Mouse (Mus musculus) hindbrain, embryonic 14.5 days (tissue): ENCODE measurements at regions not wholly inside any gene's neighbourhood (a gene's known extent, or its start where the extent isn't known, plus 50 kb on each side); places are given as distances from the start of the nearest gene placed in this dataset.

Experiments
- ATAC-seq: fragments of 200-750 bp; cut with Nextera tagmentation; 2 replicates; pipeline ENCODE4 v1.8.0; 2017; ENCODE audit warnings: moderate number of reproducible peaks, mild to moderate bottlenecking, moderate TSS enrichment, moderate library complexity; ENCODE audit not compliant: low FRiP score
- DNase-seq: peaks from one replicate; pipeline ENCODE4 v3.0.0-alpha.2; 2015; ENCODE audit warnings: low spot score
- H3K27ac ChIP-seq: fragments of 300-500 bp; sonication (generic); 2 replicates; pipeline ENCODE4 v1.5.1; 2014; ENCODE audit warnings: mild to moderate bottlenecking, moderate library complexity
- H3K27me3 ChIP-seq: fragments of 300-500 bp; sonication (generic); 2 replicates; pipeline ENCODE4 v1.6.1; 2014; ENCODE audit warnings: mild to moderate bottlenecking, low read length, mixed read lengths; ENCODE audit not compliant: control insufficient read depth, insufficient read depth
- H3K36me3 ChIP-seq: fragments of 300-500 bp; sonication (generic); replicated peaks from 2 replicates; pipeline ENCODE4 v1.6.1; 2014; ENCODE audit not compliant: control insufficient read depth, insufficient read depth
- H3K4me1 ChIP-seq: fragments of 300-500 bp; sonication (generic); replicated peaks from 2 replicates; pipeline ENCODE4 v1.6.1; 2014; ENCODE audit warnings: antibody characterized with exemption, low read length, mixed read lengths; ENCODE audit not compliant: control insufficient read depth, insufficient read depth
- H3K4me2 ChIP-seq: fragments of 300-500 bp; sonication (generic); replicated peaks from 2 replicates; pipeline ENCODE4 v1.6.1; 2014; ENCODE audit warnings: mild to moderate bottlenecking, moderate library complexity
- H3K4me3 ChIP-seq: fragments of 300-500 bp; sonication (generic); replicated peaks from 2 replicates; pipeline ENCODE4 v1.5.1; 2014; ENCODE audit warnings: mild to moderate bottlenecking, low read length
- H3K9ac ChIP-seq: fragments of 300-500 bp; sonication (generic); 2 replicates; pipeline ENCODE4 v1.6.1; 2014
- H3K9me3 ChIP-seq: fragments of 300-500 bp; sonication (generic); 2 replicates; pipeline ENCODE4 v1.6.1; 2016; ENCODE audit warnings: low read length; ENCODE audit not compliant: control insufficient read depth
- WGBS: fragments of 180-500 bp; shearing (Covaris S2); extraction: QIAGEN DNeasy Blood & Tissue Kit; methylation state at CpG from one replicate; pipeline ENCODE4 v1.1.7; 2014; 5-methylcytosine and 5-hydroxymethylcytosine counted together

- WGBS: 90% methylated on average over 6 of the region's 6 CpGs
- Histone ChIP-seq H3K27ac (no peak overlapping the region), H3K4me1 (no peaks in the 10 kb centered on the region), H3K4me2 (no peak overlapping the region), H3K36me3 (no peaks in the 10 kb centered on the region), H3K4me3 (no peak overlapping the region), H3K27me3 (no peaks in the 10 kb centered on the region), H3K9ac (no peak overlapping the region), H3K9me3 (no peaks in the 10 kb centered on the region)
- DNase-seq: no peak
- no peak for ATAC-seq
These were observed 198.9 kb downstream of the 1700064H15Rik start for GRCm38 (mm10) chr3:19429422-19430076.

DNA sequence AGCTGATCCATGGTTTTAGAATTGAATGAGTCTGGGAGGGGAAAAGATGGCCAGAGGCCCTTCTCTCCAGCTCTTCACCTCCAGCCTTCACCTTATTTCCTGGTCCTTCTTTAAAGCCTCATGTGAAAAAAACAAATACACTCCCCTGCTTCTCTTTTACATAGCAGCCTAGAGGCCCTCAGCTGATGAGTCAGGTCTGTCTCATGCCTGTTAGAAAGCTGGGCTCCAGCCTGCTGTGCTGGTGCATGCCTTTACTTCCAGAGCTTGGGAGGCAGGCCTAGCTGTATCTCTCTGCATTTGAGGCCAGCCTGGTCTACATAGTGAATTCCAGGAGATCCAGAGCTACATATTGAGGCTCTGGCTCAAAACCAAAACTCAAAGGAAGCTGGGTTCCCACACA, 199.5 kb downstream of the 1700064H15Rik start:
- Histone ChIP-seq H3K9me3 (no peaks in the 10 kb centered on the region), H3K36me3 (no peaks in the 10 kb centered on the region), H3K27ac (no peak overlapping the region), H3K4me2 (no peak overlapping the region), H3K9ac (no peak overlapping the region), H3K4me3 (no peak overlapping the region), H3K27me3 (no peaks in the 10 kb centered on the region), H3K4me1 (no peaks in the 10 kb centered on the region)
- ATAC-seq (no peak), DNase-seq (no peak)

GRCm38 (mm10) chr3:19426130-19426556, 202.3 kb downstream of the 1700064H15Rik start:
- Histone ChIP-seq H3K4me1 (no peaks in the 10 kb centered on the region), H3K4me3 (no peak overlapping the region), H3K9me3 (no peaks in the 10 kb centered on the region), H3K27ac (no peak overlapping the region), H3K9ac (no peak overlapping the region), H3K4me2 (no peak overlapping the region), H3K27me3 (no peaks in the 10 kb centered on the region), H3K36me3 (no peaks in the 10 kb centered on the region)
- DNase-seq (no peak), ATAC-seq (no peak)
- WGBS: 86% methylated on average over 1 of the region's 1 CpGs

DNA sequence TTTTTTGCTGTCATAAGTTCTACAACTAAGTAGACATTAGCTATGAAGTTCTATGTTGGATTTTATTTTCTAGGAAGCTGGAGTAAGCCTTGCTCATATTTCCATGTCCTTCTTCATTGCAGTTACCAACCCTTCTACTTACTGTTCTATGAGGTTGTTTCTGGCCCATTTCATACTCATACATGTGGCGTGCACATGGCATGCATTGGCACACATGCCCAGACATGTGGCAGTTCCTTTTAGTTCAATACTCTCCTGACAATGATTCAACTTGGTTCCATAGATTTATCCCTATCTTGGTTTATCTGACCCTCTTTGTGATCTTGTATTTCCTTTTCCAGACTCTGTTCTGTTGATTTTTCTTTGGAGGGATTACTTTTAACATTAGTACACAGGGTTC, 203.2 kb downstream of the 1700064H15Rik start:
- H3K27me3 ChIP-seq: no peaks in the 10 kb centered on the region
- no peak for ATAC-seq
- no peak overlapping the region for H3K27ac ChIP-seq
- 97% methylated on average over 1 of the region's 1 CpGs for WGBS
- no peaks in the 10 kb centered on the region for H3K4me1 ChIP-seq
- no peak for DNase-seq
- no peaks in the 10 kb centered on the region for H3K36me3 ChIP-seq
- no peak overlapping the region for H3K9ac ChIP-seq
- no peak overlapping the region for H3K4me3 ChIP-seq
- no peak overlapping the region for H3K4me2 ChIP-seq
- H3K9me3 ChIP-seq: no peaks in the 10 kb centered on the region

- no peak for DNase-seq
- Histone ChIP-seq H3K9ac (no peak overlapping the region), H3K36me3 (no peaks in the 10 kb centered on the region), H3K9me3 (no peaks in the 10 kb centered on the region), H3K27ac (no peak overlapping the region), H3K4me3 (no peak overlapping the region), H3K4me1 (no peaks in the 10 kb centered on the region), H3K4me2 (no peak overlapping the region), H3K27me3 (no peaks in the 10 kb centered on the region)
- ATAC-seq: no peak
These were observed 204.1 kb downstream of the 1700064H15Rik start for GRCm38 (mm10) chr3:19424384-19424783.

GRCm38 (mm10) chr3:19421430-19421944, 207.0 kb downstream of the 1700064H15Rik start:
- H3K4me2 ChIP-seq: no peak overlapping the region
- no peaks in the 10 kb centered on the region for H3K36me3 ChIP-seq
- no peaks in the 10 kb centered on the region for H3K27me3 ChIP-seq
- H3K4me1 ChIP-seq: no peaks in the 10 kb centered on the region
- WGBS: 88% methylated on average over 1 of the region's 1 CpGs
- no peaks in the 10 kb centered on the region for H3K9me3 ChIP-seq
- no peak overlapping the region for H3K9ac ChIP-seq
- no peak overlapping the region for H3K4me3 ChIP-seq
- DNase-seq (no peak), ATAC-seq (no peak)
- H3K27ac ChIP-seq: no peak overlapping the region

DNA sequence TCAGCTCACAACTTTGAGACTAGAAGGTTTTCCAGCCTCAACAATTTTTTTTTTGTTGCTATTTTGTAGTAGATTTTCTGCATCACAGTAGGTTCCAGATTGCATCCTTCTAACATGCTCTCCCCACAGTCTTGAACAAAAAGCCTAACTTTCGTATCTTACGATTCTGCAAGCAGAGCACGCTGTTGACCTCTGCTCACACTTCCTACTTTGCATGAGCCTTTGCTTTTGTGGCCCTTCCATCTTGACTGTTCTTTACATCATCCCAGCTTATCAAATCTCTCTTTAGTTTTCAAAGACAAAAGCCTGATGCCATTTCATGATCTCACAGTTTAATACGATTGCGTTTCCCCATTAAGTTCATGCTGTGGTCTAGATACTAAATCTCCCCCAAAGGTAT, 207.6 kb downstream of the 1700064H15Rik start:
- no peak for ATAC-seq
- Histone ChIP-seq H3K9ac (no peak overlapping the region), H3K4me1 (no peaks in the 10 kb centered on the region), H3K4me3 (no peak overlapping the region), H3K27ac (no peak overlapping the region), H3K36me3 (no peaks in the 10 kb centered on the region), H3K27me3 (no peaks in the 10 kb centered on the region), H3K9me3 (no peaks in the 10 kb centered on the region), H3K4me2 (no peak overlapping the region)
- WGBS: 97% methylated on average over 5 of the region's 5 CpGs
- no peak for DNase-seq

DNA sequence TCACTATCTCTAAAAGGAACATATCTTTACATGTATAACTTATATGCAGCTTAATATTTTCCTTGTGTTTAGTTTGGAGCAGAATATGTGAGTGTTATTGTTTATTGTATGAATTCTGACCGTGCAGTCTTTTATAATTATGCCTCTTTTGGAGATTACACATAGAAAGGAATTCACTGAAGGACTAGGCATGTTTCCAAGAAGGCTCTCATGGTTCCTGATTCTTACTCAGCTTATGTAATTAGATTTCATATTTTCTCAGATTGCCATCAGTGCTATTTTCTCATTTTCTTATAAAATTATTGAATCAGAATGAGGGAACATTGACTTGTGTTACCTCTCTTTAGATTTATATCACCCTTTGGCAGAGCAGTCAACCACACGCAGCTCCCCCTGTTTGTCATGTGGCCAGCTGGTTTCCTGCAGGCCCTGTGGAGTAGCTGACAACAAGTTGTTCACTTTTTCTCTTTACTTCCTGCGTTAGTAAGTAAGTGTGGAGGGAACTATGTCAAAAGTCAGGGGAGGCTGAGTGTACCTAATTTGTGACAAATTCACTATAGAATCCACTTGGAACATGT, 217.4 kb downstream of the 1700064H15Rik start:
- 68% methylated on average over 3 of the region's 3 CpGs for WGBS
- Histone ChIP-seq H3K4me1 (no peaks in the 10 kb centered on the region), H3K36me3 (no peaks in the 10 kb centered on the region), H3K4me2 (no peak overlapping the region), H3K9ac (no peak overlapping the region), H3K27me3 (no peaks in the 10 kb centered on the region), H3K4me3 (no peak overlapping the region), H3K9me3 (no peaks in the 10 kb centered on the region), H3K27ac (no peak overlapping the region)
- ATAC-seq: no peak
- no peak for DNase-seq

GRCm38 (mm10) chr3:19408283-19408682, 220.2 kb downstream of the 1700064H15Rik start:
- H3K9ac ChIP-seq: no peak overlapping the region
- H3K4me2 ChIP-seq: no peak overlapping the region
- DNase-seq: no peak
- H3K4me3 ChIP-seq: no peak overlapping the region
- no peaks in the 10 kb centered on the region for H3K4me1 ChIP-seq
- no peak for ATAC-seq
- no peaks in the 10 kb centered on the region for H3K9me3 ChIP-seq
- H3K27ac ChIP-seq: no peak overlapping the region
- 63% methylated on average over 2 of the region's 2 CpGs for WGBS
- no peaks in the 10 kb centered on the region for H3K27me3 ChIP-seq
- no peaks in the 10 kb centered on the region for H3K36me3 ChIP-seq
